Mouse (Mus musculus) gastrocnemius, adult 2 months (tissue): ENCODE measurements around the gene Hrct1. TPM values are rescaled to one million over a fixed set of nuclear protein-coding genes. Genes with fewer than 3 reads are reported as not detected.

ENCODE experiments used
- DNase-seq: peaks from one replicate; pipeline ENCODE4 v3.0.0; 2022
- H3K27ac ChIP-seq: fragments of 200-600 bp; 2 replicates; pipeline ENCODE4 v1.8.1; 2022; ENCODE audit warnings: mild to moderate bottlenecking
- H3K4me3 ChIP-seq: fragments of 200-600 bp; 2 replicates; pipeline ENCODE4 v1.8.1; 2022; ENCODE audit warnings: mild to moderate bottlenecking, moderate library complexity
- CTCF ChIP-seq: fragments of 200-600 bp; IDR thresholded peaks from 2 replicates; pipeline ENCODE4 v1.8.1; 2022; ENCODE audit warnings: antibody characterized with exemption, mild to moderate bottlenecking, moderate library complexity
- intact Hi-C: fragments of 180-260 bp; cut with DNase I; formaldehyde crosslinking; loops from one replicate; pipeline ENCODE4 v1.15.1; 2025
- total RNA-seq, 2 experiments: library from RNA; stranded (reverse); gene quantifications; 2 replicates each; pipeline ENCODE4 v1.2.3; 2021

Hrct1 gene
- total RNA-seq, 2 experiments from 2014 or later: 1.1 to 2.4 TPM

DNA sequence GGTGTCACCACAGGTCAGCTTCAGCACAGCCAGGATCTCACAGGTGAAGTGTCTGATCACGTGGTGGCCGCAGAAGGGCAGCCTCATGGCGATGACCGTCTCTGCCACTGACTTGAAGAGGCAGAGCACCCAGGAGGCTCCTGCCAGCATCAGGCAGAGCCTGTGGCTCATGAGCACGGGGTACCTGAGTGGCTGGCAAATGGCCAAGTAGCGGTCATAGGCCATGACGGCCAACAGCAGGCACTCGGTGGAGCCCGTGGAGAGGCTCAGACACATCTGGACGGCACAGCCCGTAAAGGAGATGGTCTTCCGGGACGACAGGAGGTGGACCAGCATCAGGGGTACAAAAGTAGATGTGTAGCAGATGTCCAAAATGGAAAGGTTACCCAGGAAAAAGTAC is 21.0 kb upstream of the Hrct1 start:
- TF ChIP-seq CTCF: no peak
- intact Hi-C loops: no loop called here
- H3K27ac ChIP-seq: no peak overlapping the region
- DNase-seq: no peak
- no peak overlapping the region for H3K4me3 ChIP-seq

DNA sequence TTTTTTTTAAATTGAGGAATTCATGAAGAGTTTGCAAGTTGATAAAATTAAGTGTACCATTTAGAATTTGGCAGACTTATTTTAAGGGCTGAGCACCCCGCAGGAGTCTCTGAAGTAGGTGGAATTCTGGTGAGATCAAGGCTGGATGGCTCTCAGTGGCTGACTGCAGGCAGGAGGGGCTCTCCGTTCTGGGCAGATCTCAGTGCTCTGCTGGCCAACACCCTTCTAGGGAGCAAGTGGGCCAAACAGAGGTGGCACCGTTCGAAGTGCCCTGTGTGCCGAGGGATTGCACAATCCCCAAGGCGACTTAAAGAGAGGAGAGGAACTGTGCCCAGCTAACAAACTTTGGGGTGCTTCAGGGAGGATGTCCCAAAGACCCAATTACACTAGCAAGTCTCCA is 17.1 kb upstream of the Hrct1 start, which contains the start of gene Olfr71:
Gene Olfr71 (minus strand): TSS at position 387 of the 400 bp plus-strand sequence.
- intact Hi-C loops: loop anchor here (1.0 to 10.0 kb wide), 2 partner anchors 38 to 275 kb away; no protein-coding TSS in a partner anchor

DNA sequence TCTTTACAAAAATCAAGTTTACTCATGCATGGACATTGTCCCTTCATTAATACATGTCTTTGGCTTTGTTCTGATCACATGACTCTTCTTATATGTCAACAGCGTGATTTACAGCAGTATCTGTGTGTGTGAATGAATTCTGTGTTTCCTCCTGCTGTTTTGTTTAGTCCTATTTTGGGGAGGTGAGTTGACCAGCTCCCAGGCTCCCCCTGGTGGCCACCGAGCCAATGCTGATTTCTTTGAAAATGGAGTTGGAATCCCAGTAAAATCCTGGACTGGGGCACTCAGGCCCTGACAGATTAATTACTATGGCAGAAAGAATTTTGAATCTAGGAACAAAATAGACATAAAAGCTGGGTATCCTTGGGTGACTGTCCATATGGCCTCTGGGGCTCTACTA is 15.2 kb upstream of the Hrct1 start:
- DNase-seq: peak; percentile 86
- intact Hi-C loops: loop anchor here (1.0 to 10.0 kb wide), 2 partner anchors 82 to 277 kb away; no protein-coding TSS in a partner anchor
- peak; percentile 95 for TF ChIP-seq CTCF
- Histone ChIP-seq H3K4me3 (no peak overlapping the region), H3K27ac (no peak overlapping the region)

More for the DNA sequence above, 17.1 kb upstream of the Hrct1 start, which contains the start of gene Olfr71:
- Histone ChIP-seq H3K27ac (no peak within 1 kb of the TSS), H3K4me3 (no peak within 1 kb of the TSS)
- TF ChIP-seq CTCF: no peak
- DNase-seq: peak; percentile 62

DNA sequence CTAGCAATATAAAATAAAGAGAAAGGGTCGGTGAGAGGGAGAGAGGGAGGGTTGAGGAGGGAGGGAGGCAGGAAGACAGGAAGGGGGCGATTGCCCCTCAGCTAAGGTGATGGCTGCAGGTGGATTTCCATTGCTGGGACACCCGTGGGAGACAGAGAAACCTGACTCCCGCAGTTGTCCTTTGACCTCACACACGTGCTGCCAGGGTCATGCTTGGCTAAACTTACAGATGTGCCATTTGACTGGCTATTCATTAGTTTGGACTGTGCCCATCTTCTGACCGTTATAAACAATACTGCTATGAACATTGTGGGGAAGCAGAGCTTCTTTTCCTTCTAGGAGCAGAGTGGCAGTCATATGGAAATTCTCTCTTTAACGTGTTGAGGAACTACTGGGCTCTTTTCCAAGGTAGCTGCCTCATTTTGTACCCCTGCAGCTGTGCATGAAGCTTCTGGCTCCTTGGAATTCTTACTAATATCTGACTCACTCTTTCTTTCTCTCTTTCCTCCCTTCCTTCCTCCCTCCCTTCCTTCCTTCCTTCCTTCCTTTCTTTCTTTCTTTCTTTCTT is 13.3 kb upstream of the Hrct1 start:
- DNase-seq: no peak
- no peak overlapping the region for H3K4me3 ChIP-seq
- intact Hi-C loops: loop anchor here (10.0 kb wide), 1 partner anchor 279 kb away; no protein-coding TSS in a partner anchor
- no peak for TF ChIP-seq CTCF
- no peak overlapping the region for H3K27ac ChIP-seq

DNA sequence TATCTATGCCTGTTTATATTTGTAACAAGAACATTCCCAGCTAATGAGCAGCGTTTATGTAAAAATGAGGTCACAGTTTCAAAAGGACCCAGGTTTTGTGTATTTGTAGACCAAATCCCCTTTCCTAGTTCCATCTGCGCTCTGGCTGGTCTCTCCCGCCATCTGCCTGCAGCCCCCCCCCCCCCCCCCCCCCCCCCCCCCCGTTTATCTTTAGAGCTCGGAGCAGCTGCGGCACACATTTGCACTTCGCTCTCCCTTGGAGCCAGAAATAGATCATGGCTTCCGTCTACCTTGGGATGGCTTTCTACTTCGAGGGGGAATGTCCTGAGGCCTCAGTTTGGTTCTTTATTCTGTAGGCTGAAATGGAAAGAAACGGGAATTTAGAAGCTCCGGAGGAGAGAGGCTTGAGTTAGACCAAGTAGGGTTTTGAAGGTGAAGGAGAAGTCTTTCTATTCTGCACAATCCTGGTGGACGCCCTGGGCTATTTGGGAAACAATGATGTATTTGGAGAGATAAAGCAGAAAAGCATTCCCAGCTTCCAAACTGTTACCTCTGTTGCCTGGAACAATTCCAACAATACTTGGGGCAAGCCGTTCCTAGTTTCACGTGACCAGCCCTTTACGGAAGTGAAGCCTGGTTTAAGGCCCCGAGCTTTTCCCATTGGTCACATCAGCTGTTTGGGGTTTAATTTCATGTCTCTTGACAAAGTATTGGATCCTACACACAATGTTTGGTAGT is 6.3 kb upstream of the Hrct1 start:
- H3K4me3 ChIP-seq: peak overlapping the region; percentile 28; the same call in 1 of the 2 replicates
- DNase-seq: peak; percentile 35
- H3K27ac ChIP-seq: peak overlapping the region; percentile 63; the same call in 1 of the 2 replicates
- intact Hi-C loops: no loop called here
- no peak for TF ChIP-seq CTCF

DNA sequence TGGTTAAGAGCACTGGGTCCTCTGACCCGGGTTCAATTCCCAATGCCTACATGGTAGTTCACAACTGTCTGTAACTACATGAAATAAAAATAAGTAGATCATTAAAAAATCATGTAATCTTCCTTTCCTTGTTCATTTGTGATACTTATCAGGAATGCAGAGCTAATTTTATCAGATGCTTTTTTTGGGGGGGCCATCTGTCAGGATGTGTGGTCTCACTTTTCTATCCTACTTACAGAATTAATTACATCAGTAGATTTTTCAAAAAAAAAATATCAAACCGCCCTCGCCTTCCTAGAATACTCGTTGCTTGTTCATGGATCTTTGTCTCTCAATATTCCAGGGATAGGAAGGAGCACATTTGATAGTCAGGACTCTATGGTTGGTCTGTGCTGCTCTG is 4.8 kb upstream of the Hrct1 start:
- no peak overlapping the region for H3K27ac ChIP-seq
- DNase-seq: no peak
- intact Hi-C loops: no loop called here
- no peak overlapping the region for H3K4me3 ChIP-seq
- TF ChIP-seq CTCF: no peak

DNA sequence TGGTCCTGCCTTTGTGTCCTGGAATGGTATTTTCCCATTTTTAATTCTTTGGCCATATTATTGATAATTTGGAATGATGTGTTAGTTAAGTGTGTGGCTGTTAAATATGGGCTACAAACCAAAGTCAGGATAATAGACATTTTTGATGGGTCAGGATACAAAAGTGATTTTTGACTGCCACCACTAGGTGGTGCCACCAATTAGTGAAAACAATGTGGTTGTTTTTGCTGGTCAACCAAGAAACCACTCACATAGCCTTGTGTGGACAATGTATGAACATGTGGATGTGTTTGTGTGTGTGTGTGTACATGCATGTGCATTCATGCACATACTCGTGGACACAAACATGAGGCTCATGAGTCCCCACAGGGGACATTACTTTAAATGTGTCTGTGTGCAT is 2.2 kb upstream of the Hrct1 start:
- Histone ChIP-seq H3K4me3 (no peak overlapping the region), H3K27ac (peak overlapping the region; percentile 95; the same call in 1 of the 2 replicates)
- intact Hi-C loops: loop anchor here (5.0 kb wide), 1 partner anchor 138 kb away; no protein-coding TSS in a partner anchor
- peak; percentile 79 for TF ChIP-seq CTCF
- peak; percentile 55 for DNase-seq

DNA sequence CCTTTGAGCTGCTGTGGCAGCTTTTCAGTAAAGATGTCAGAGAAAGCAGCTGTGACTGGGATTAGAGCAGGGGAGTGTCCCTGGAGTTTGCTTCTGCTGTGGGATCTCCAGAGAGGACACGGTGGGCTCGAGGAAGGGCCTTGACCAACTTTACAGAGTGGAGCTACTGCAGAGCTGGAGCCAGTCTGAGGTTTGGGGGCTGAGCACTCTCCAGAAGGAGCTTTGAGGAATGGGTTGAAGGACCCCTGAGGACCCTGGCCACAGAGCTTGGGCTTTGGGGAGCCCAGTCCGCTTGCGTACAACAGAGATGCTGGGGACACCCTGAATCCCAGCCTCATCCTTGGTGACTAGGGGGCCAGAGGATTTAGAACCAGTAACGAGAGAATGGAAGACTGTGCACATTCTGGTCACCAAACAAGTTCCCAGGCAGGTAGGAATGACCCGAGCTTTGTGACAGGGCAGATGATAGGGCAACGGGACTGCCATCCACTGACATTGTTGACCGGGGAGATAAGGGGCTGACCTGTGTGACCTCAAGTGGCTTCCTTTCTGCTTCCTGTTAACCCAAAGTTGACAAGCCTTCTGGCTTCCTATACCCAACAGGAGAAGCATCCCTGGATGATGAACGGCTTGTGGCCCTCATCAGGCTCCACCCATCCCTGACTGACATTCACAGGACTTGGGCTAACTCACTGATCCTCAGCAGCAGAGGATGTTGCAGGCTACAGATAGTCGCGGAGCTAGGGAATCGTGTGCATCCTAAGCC is 577 bp upstream of the Hrct1 start:
- Histone ChIP-seq H3K27ac (peak overlapping the region; percentile 95), H3K4me3 (peak overlapping the region; percentile 37)
- intact Hi-C loops: loop anchor here (5.0 kb wide), 1 partner anchor 136 kb away; no protein-coding TSS in a partner anchor
- no peak for TF ChIP-seq CTCF
- peak; percentile 33 for DNase-seq

DNA sequence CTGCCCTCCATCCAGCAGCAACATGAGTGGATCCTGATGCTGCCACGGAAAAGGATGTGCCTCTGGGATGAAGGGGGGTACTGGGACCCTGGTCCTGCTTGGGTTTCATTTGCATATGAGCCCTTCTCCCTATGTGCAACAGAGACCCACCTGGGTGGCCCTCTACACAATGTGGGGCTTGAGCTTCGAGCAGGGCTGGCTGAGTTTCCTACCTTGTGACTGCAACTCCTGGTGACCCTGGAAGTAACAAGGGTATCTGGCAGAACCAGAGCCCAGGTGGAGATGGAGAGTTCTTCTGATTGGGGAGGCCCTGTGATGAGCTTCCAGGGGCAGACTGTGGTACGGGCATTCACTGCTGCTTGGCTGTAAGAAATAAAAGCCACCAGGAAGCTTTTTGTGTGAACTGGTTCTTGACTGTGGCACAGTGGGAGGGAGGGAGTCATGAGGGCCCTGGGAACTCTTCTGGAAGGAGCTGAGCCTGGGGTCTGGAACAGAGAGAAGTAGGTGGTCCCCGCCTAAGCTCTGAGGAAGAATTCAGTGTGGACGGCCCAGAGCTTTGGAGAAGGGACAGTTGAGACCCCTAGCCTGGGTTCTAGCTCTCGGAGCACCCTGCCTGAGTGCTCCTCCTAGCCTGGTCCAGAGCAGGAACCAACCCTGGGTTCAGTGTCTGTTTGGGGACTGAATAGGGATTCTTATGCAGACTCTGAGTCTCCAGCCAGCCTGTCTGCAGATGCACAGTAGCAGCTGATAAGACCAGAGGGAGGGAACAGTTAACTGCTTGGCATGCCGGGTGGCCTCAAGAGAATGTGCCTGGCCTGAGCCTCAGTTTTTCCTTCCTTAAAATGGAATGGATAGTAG is 959 bp downstream of the Hrct1 start:
- intact Hi-C loops: loop anchor here (5.0 kb wide), 1 partner anchor 134 kb away; no protein-coding TSS in a partner anchor
- peak overlapping the region; percentile 95 for H3K27ac ChIP-seq
- TF ChIP-seq CTCF: no peak
- peak; percentile 34 for DNase-seq
- H3K4me3 ChIP-seq: peak overlapping the region; percentile 60

DNA sequence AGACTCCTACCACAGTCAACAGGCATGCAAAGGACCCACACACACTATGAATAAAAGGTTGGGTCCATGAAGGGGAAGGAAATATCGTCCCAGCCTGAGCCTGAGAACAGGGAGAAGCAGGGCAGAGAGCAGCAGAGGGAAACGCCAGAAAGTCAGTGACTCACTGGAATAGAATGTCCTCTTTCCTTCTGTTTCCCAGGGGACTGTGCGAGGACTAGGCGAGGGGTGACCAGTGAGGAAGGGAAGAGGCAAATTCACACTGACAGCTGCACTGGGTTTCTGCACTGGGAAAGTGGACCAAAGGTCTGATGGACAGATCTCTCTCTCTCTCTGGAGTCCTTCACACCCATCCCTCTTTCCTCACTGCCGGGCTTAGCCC is 1.6 kb downstream of the Hrct1 start:
- no peak for TF ChIP-seq CTCF
- peak overlapping the region; percentile 95 for H3K27ac ChIP-seq
- peak; percentile 69 for DNase-seq
- intact Hi-C loops: loop anchor here (5.0 kb wide), 1 partner anchor 134 kb away; no protein-coding TSS in a partner anchor
- H3K4me3 ChIP-seq: peak overlapping the region; percentile 60

DNA sequence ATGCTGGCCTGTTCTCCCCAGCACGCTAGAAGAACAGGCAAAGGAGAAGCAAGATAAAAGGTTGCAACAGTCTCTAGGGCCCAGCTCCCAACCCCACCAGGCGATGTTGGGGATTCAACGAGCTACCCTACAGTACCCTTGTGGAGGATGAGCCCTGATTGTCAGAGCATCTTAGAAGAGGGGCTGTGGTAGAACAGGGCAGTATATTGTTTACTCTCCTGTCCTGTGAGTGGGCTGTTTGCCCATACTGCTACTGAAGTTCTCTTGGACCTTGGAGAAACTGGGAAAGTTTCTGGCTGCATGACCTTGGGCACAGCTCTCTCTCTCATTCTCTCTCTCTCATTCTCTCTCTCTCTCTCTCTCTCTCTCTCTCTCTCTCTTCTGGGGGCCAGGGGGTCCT is 2.1 kb downstream of the Hrct1 start:
- Histone ChIP-seq H3K4me3 (peak overlapping the region; percentile 60), H3K27ac (peak overlapping the region; percentile 95)
- intact Hi-C loops: loop anchor here (5.0 kb wide), 1 partner anchor 133 kb away; no protein-coding TSS in a partner anchor
- no peak for TF ChIP-seq CTCF
- DNase-seq: no peak
